Comparison of ENCODE assay signal across 8 mouse cellular contexts in genomic region chr5:147894455-147895076, GRCm38 (mm10). TPM values are rescaled to one million over a fixed set of nuclear protein-coding genes. Genes with fewer than 3 reads are reported as not detected.
DNase-seq lines count a peak whose midpoint lies in the region; ATAC-seq and TF ChIP-seq lines count a peak whose summit lies in the region.

TSS of gene Slc46a3 (minus strand) at chr5:147894815.

- TF ChIP-seq EP300 in liver, postnatal 0 days (IDR thresholded peaks at IDR 0.05; ENCODE audit: low read depth), result peak; percentile 79

- peak within 1 kb of the TSS; percentile 83 for H3K4me3 ChIP-seq in E14TG2a.4 (replicated peaks; ENCODE audit: low read length)
- peak within 1 kb of the TSS; percentile 60 for H3K4me3 ChIP-seq in forebrain, embryonic 13.5 days
- H3K4me3 ChIP-seq in liver, postnatal 0 days (ENCODE audit: low read depth, low read length), result peak within 1 kb of the TSS; percentile 75
- peak within 1 kb of the TSS; percentile 63 for H3K4me3 ChIP-seq in neural tube, embryonic 14.5 days (ENCODE audit: low read depth, low read length)

- no peaks in the 10 kb centered on the region for H3K9me3 ChIP-seq in E14TG2a.4 (ENCODE audit: low read length)
- no peaks in the 10 kb centered on the region for H3K9me3 ChIP-seq in forebrain, embryonic 13.5 days (replicated peaks)
- H3K9me3 ChIP-seq in liver, postnatal 0 days (ENCODE audit: low read length), result no peaks in the 10 kb centered on the region
- H3K9me3 ChIP-seq in neural tube, embryonic 14.5 days (ENCODE audit: control insufficient read depth, low read length), result no peaks in the 10 kb centered on the region

- H3K27ac ChIP-seq in forebrain, embryonic 13.5 days, result no peak within 1 kb of the TSS
- H3K27ac ChIP-seq in liver, postnatal 0 days (ENCODE audit: low read depth), result peak within 1 kb of the TSS; percentile 86
- H3K27ac ChIP-seq in neural tube, embryonic 14.5 days (ENCODE audit: low read depth, low read length), result no peak within 1 kb of the TSS

- peak; percentile 96 for DNase-seq in c-Kit-positive CD71-positive TER-119-positive erythroid progenitor cells, embryonic 14.5 days (ENCODE audit: low spot score)
- DNase-seq in heart, postnatal 10 days, result peak; percentile 96 to 97
- peak; percentile 82 for DNase-seq in large intestine, adult 2 months (ENCODE audit: low read depth, low spot score)
- peak; percentile 97 for DNase-seq in liver, postnatal 0 days
- DNase-seq in testis, postnatal 10 days (ENCODE audit: low spot score), result peak; percentile 94

- H3K27me3 ChIP-seq in E14TG2a.4 (ENCODE audit: insufficient read depth, low read length), result peaks cover 8% of the 10 kb centered on the region
- peaks cover 18% of the 10 kb centered on the region for H3K27me3 ChIP-seq in forebrain, embryonic 13.5 days
- no peaks in the 10 kb centered on the region for H3K27me3 ChIP-seq in liver, postnatal 0 days (ENCODE audit: insufficient read depth, low read length)
- H3K27me3 ChIP-seq in neural tube, embryonic 14.5 days (ENCODE audit: control insufficient read depth, insufficient read depth, low read length), result peaks cover 2% of the 10 kb centered on the region; the same call in 1 of the 2 replicates

- intact Hi-C loops in heart, postnatal 10 days (cut with DNase I), result no loop called here

- under 1% methylated on average over 47 of the region's 47 CpGs for WGBS in forebrain, embryonic 13.5 days
- under 1% methylated on average over 45 of the region's 47 CpGs for WGBS in large intestine, adult 2 months
- under 1% methylated on average over 47 of the region's 47 CpGs for WGBS in liver, postnatal 0 days (ENCODE audit: insufficient replicate concordance)
- under 1% methylated on average over 47 of the region's 47 CpGs for WGBS in neural tube, embryonic 14.5 days

- ATAC-seq in forebrain, embryonic 13.5 days, result peak; percentile 99
- peak; percentile 98 for ATAC-seq in liver, postnatal 0 days
- peak; percentile 99 for ATAC-seq in neural tube, embryonic 14.5 days (ENCODE audit: low read depth)

- H3K4me1 ChIP-seq in E14TG2a.4 (replicated peaks; ENCODE audit: low read depth, low read length), result peaks cover 76% of the 10 kb centered on the region
- peaks cover 21% of the 10 kb centered on the region; the same call in 1 of the 2 replicates for H3K4me1 ChIP-seq in forebrain, embryonic 13.5 days
- peaks cover 18% of the 10 kb centered on the region for H3K4me1 ChIP-seq in liver, postnatal 0 days (ENCODE audit: insufficient read depth)
- H3K4me1 ChIP-seq in neural tube, embryonic 14.5 days (ENCODE audit: control insufficient read depth, insufficient read depth, low read length), result peaks cover 7% of the 10 kb centered on the region; the same call in 1 of the 2 replicates

- TF ChIP-seq CTCF in E14TG2a.4 (conservative IDR thresholded peaks at IDR 0.05; ENCODE audit: low read length), result no peak; the same call in 1 of the 2 replicates
- peak; percentile 65 for TF ChIP-seq CTCF in liver, postnatal 0 days (IDR thresholded peaks at IDR 0.05; ENCODE audit: low read depth)

- H3K4me2 ChIP-seq in forebrain, embryonic 13.5 days, result peak within 1 kb of the TSS; percentile 89
- peak within 1 kb of the TSS; percentile 79 for H3K4me2 ChIP-seq in liver, postnatal 0 days (ENCODE audit: low read depth, low read length)
- peak within 1 kb of the TSS; percentile 96 for H3K4me2 ChIP-seq in neural tube, embryonic 14.5 days (ENCODE audit: low read depth, low read length)

- H3K36me3 ChIP-seq in E14TG2a.4 (ENCODE audit: insufficient read depth, low read length), result 0 out of 2 replicates have a peak, but pooled peaks cover 3% of the 10 kb centered on the region
- no peaks in the 10 kb centered on the region for H3K36me3 ChIP-seq in forebrain, embryonic 13.5 days (ENCODE audit: poor library complexity, severe bottlenecking)
- H3K36me3 ChIP-seq in liver, postnatal 0 days (replicated peaks; ENCODE audit: insufficient read depth, low read length), result no peaks in the 10 kb centered on the region
- no peaks in the 10 kb centered on the region for H3K36me3 ChIP-seq in neural tube, embryonic 14.5 days (ENCODE audit: control insufficient read depth, insufficient read depth, low read length)

- H3K9ac ChIP-seq in forebrain, embryonic 13.5 days, result peak within 1 kb of the TSS; percentile 60
- H3K9ac ChIP-seq in liver, postnatal 0 days (replicated peaks), result peak within 1 kb of the TSS; percentile 75
- peak within 1 kb of the TSS; percentile 51 for H3K9ac ChIP-seq in neural tube, embryonic 14.5 days (replicated peaks; ENCODE audit: low read depth, low read length)

RNA-seq across cellular contexts. Expression of gene Slc46a3, which starts in this region (rescaled TPM):
- polyA plus RNA-seq in forebrain, embryonic 13.5 days (2015; fragmentation: Nextera tagmentation; extraction: Ambion mirVana), result 3.0 TPM in 2 replicates
- 1 to 10 TPM; 3.4 to 3.5 TPM for total RNA-seq in heart, postnatal 10 days (2021)
- 134 and 136 TPM in 2 replicates for polyA plus RNA-seq in large intestine, adult 2 months (2012; rRNA removed)
- 8.9 and 11.6 TPM in 2 replicates for polyA plus RNA-seq in liver, postnatal 0 days (2015; fragmentation: Nextera tagmentation; extraction: Ambion mirVana)
- polyA plus RNA-seq in neural tube, embryonic 14.5 days (2014; fragmentation: Nextera tagmentation; extraction: Ambion mirVana), result 3.7 and 6.2 TPM in 2 replicates

Comparison
In these comparisons a context has a peak if more than half of its experiments do, and no peak if none do; other contexts are left out.
1. RNA of gene Slc46a3 (polyA plus RNA-seq): 134 to 136 TPM in large intestine, adult 2 months; 8.9 to 11.6 TPM in liver, postnatal 0 days, 3.7 to 6.2 TPM in neural tube, embryonic 14.5 days and 3.0 TPM in forebrain, embryonic 13.5 days; every median in the first group is over 10 times any median in the second.
2. Peak in every context shown above with its lines, with median percentiles within 50 percentile points of each other: H3K4me3 ChIP-seq, DNase-seq, ATAC-seq, H3K4me2 ChIP-seq and H3K9ac ChIP-seq.